ENCODE assay signal across 27 mouse cellular contexts in genomic region chr3:100819571-100819970, GRCm38 (mm10). TPM values are rescaled to one million over a fixed set of nuclear protein-coding genes. Genes with fewer than 3 reads are reported as not detected.
DNase-seq lines count a peak whose midpoint lies in the region; ATAC-seq and TF ChIP-seq lines count a peak whose summit lies in the region.
"Had no signal": no experiment of that assay in that cellular context is flagged by ENCODE, and none has a peak within 500 bp of the region (broad histone marks: within the 10 kb centered on the region; RNA-seq: fewer than 3 reads in every experiment).

No protein-coding gene starts in this region.

- no peak for TF ChIP-seq CTCF in spleen, adult 2 months (IDR thresholded peaks at IDR 0.05; ENCODE audit: extremely low read depth, insufficient read depth, insufficient read length, insufficient replicate concordance)

- H3K27me3 ChIP-seq in spleen, adult 2 months (ENCODE audit: control insufficient read depth, insufficient read depth, low read length) = no peaks in the 10 kb centered on the region
- no peaks in the 10 kb centered on the region for H3K27me3 ChIP-seq in limb, embryonic 10.5 days (ENCODE audit: low read depth, poor library complexity, severe bottlenecking)
- H3K27me3 ChIP-seq: embryonic facial prominence, embryonic 15.5 days; heart, embryonic 12.5 days; hindbrain, embryonic 15.5 days; liver, embryonic 12.5 days; neural tube, embryonic 12.5 days had no signal

- no peaks in the 10 kb centered on the region for H3K4me1 ChIP-seq in spleen, adult 2 months (ENCODE audit: control insufficient read depth, insufficient read depth, insufficient read length)
- peaks cover 24% of the 10 kb centered on the region for H3K4me1 ChIP-seq in limb, embryonic 10.5 days
- H3K4me1 ChIP-seq: embryonic facial prominence, embryonic 15.5 days; heart, embryonic 12.5 days; neural tube, embryonic 12.5 days had no signal

- DNase-seq in spleen, adult 2 months (ENCODE audit: low read depth in 1 of 2, low spot score in 2 of 2) = peak in 1 of 2 experiments; percentile 14
- no peak for DNase-seq in spleen, postnatal 14 days (ENCODE audit: low spot score in 2 of 2)
- DNase-seq in limb, embryonic 10.5 days (ENCODE audit: low spot score) = no peak
- no peak for DNase-seq in kidney, postnatal 10 days
- DNase-seq: adrenal gland, postnatal 36 days; B cell, adult 2 months; cerebellum, adult 11-12 months; cerebellum, postnatal 14 days; heart, postnatal 14 days; kidney, adult 2 months; kidney, postnatal 25 days; lung, embryonic 14.5 days; lung, postnatal 36 days had no signal

- ATAC-seq in CD4-positive, CD25-positive, alpha-beta regulatory T cell, adult 4 months = peak; percentile 76
- ATAC-seq in hematopoietic stem cell, adult 5-6 weeks (replicated peaks in 1 of 2; ENCODE audit: insufficient read depth in 1 of 2, low FRiP score in 2 of 2, low TSS enrichment in 1 of 2, low read depth in 1 of 2, poor library complexity in 2 of 2, severe bottlenecking in 2 of 2) = peak; percentile 18 to 35; a peak in 2 of 4 replicates
- ATAC-seq in neutrophil, adult 5-6 weeks (ENCODE audit: extremely low read depth, insufficient number of reproducible peaks, low FRiP score, poor library complexity, severe bottlenecking) = 0 out of 2 replicates have a peak, but pooled peaks have one; percentile 17
- ATAC-seq: forebrain, embryonic 16.5 days; liver, embryonic 12.5 days had no signal

- no peak for TF ChIP-seq POLR2A in spleen, adult 2 months (IDR thresholded peaks at IDR 0.05; ENCODE audit: low read depth, low read length)

- no peaks in the 10 kb centered on the region for H3K36me3 ChIP-seq in spleen, adult 2 months (ENCODE audit: control insufficient read depth, insufficient read depth, low read length)
- H3K36me3 ChIP-seq in limb, embryonic 10.5 days = no peaks in the 10 kb centered on the region
- H3K36me3 ChIP-seq: embryonic facial prominence, embryonic 15.5 days; G1E; heart, embryonic 12.5 days; hindbrain, embryonic 15.5 days; liver, embryonic 12.5 days; midbrain, embryonic 10.5 days; neural tube, embryonic 12.5 days had no signal

- H3K4me3 ChIP-seq in spleen, adult 2 months (ENCODE audit: extremely low read depth, insufficient read depth, insufficient read length) = no peak overlapping the region
- no peak overlapping the region for H3K4me3 ChIP-seq in limb, embryonic 10.5 days
- H3K4me3 ChIP-seq: embryonic facial prominence, embryonic 15.5 days; heart, embryonic 12.5 days; hindbrain, embryonic 15.5 days; left cerebral cortex, adult 2 months; liver, embryonic 12.5 days; midbrain, embryonic 10.5 days; neural tube, embryonic 12.5 days had no signal

- 70% methylated on average over 5 of the region's 5 CpGs for WGBS in spleen, adult 2 months
- 93% methylated on average over 5 of the region's 5 CpGs for WGBS in limb, embryonic 10.5 days

- peak overlapping the region; percentile 37; the same call in 1 of the 2 replicates for H3K27ac ChIP-seq in spleen, adult 2 months (ENCODE audit: insufficient read depth, low read length)
- H3K27ac ChIP-seq in limb, embryonic 10.5 days = no peak overlapping the region
- H3K27ac ChIP-seq: embryonic facial prominence, embryonic 15.5 days; hindbrain, embryonic 15.5 days; left cerebral cortex, adult 2 months; liver, embryonic 12.5 days; midbrain, embryonic 10.5 days; neural tube, embryonic 12.5 days had no signal

- no peaks in the 10 kb centered on the region for H3K9me3 ChIP-seq in limb, embryonic 10.5 days (replicated peaks)
- H3K9me3 ChIP-seq: embryonic facial prominence, embryonic 15.5 days; G1E; heart, embryonic 12.5 days; hindbrain, embryonic 15.5 days; liver, embryonic 12.5 days; midbrain, embryonic 10.5 days; neural tube, embryonic 12.5 days had no signal

RNA-seq across cellular contexts. Expression of gene Vtcn1, which starts 5.7 kb away (rescaled TPM):
- polyA plus RNA-seq in spleen, adult 2 months (2012; rRNA removed) = 0.04 TPM in 1 of 2 replicates, not detected in the other
- not detected for polyA plus RNA-seq in CD4-positive, CD25-positive, alpha-beta regulatory T cell, adult 4 months (2017; shearing (Covaris generic))
- total RNA-seq in hematopoietic stem cell, adult 5-6 weeks (2017) = not detected in 2 replicates
- total RNA-seq in neutrophil, adult 5-6 weeks (2017) = 0.23 TPM in 1 of 2 replicates, not detected in the other
- polyA plus RNA-seq in limb, embryonic 10.5 days (2016; fragmentation: Nextera tagmentation; extraction: Ambion mirVana) = not detected in 2 replicates
- total RNA-seq: midbrain, postnatal 0 days had no signal
- polyA plus RNA-seq: forebrain, embryonic 16.5 days; G1E; hindbrain, embryonic 15.5 days; limb, embryonic 11.5 days; liver, embryonic 12.5 days; midbrain, embryonic 10.5 days; midbrain, postnatal 0 days; neural tube, embryonic 12.5 days had no signal

Comparison
In these comparisons a context has a peak if more than half of its experiments do, and no peak if none do; other contexts are left out.
1. ATAC-seq: peak in every context shown above with its lines; median percentile 76 in CD4-positive, CD25-positive, alpha-beta regulatory T cell, adult 4 months; 26 in hematopoietic stem cell, adult 5-6 weeks; 17 in neutrophil, adult 5-6 weeks.